Comparison of ENCODE assay signal across 9 mouse cellular contexts in genomic region chr10:77543226-77543625, GRCm38 (mm10). TPM values are rescaled to one million over a fixed set of nuclear protein-coding genes. Genes with fewer than 3 reads are reported as not detected.
DNase-seq lines count a peak whose midpoint lies in the region; ATAC-seq and TF ChIP-seq lines count a peak whose summit lies in the region.
"Had no signal": no experiment of that assay in that cellular context is flagged by ENCODE, and none has a peak within 500 bp of the region (broad histone marks: within the 10 kb centered on the region; RNA-seq: fewer than 3 reads in every experiment).

No protein-coding gene starts in this region.

- no peak overlapping the region for H3K27ac ChIP-seq in cerebellum, adult 2 months (ENCODE audit: insufficient read depth, low read length)
- no peak overlapping the region for H3K27ac ChIP-seq in lung, postnatal 0 days (ENCODE audit: low read length)
- no peak overlapping the region for H3K27ac ChIP-seq in liver, embryonic 13.5 days
- H3K27ac ChIP-seq: heart, embryonic 15.5 days had no signal

- H3K4me2 ChIP-seq in lung, postnatal 0 days (replicated peaks; ENCODE audit: low read depth, low read length) = no peak overlapping the region
- no peak overlapping the region for H3K4me2 ChIP-seq in liver, embryonic 13.5 days
- H3K4me2 ChIP-seq: heart, embryonic 15.5 days had no signal

- TF ChIP-seq POLR2A in cerebellum, adult 2 months (IDR thresholded peaks at IDR 0.05; ENCODE audit: borderline replicate concordance, insufficient read depth, low read length) = no peak
- TF ChIP-seq POLR2A in brain, embryonic 14.5 days (IDR thresholded peaks at IDR 0.05; ENCODE audit: borderline replicate concordance, extremely low read depth, insufficient read depth, insufficient read length, poor library complexity, severe bottlenecking) = no peak

- TF ChIP-seq CTCF in cerebellum, adult 2 months (IDR thresholded peaks at IDR 0.05; ENCODE audit: borderline replicate concordance, insufficient read depth, low read depth, low read length) = peak; percentile 44; the same call in 1 of the 2 replicates
- peak; percentile 66 for TF ChIP-seq CTCF in lung, postnatal 0 days (IDR thresholded peaks at IDR 0.05)
- peak; percentile 54; the same call in 1 of the 2 replicates for TF ChIP-seq CTCF in brain, embryonic 14.5 days (IDR thresholded peaks at IDR 0.05; ENCODE audit: borderline replicate concordance, extremely low read depth, insufficient read depth, insufficient read length)

- no peaks in the 10 kb centered on the region for H3K27me3 ChIP-seq in cerebellum, adult 2 months (ENCODE audit: control insufficient read depth, insufficient read depth, low read length)
- no peaks in the 10 kb centered on the region for H3K27me3 ChIP-seq in lung, postnatal 0 days (replicated peaks; ENCODE audit: insufficient read depth, low read length)
- H3K27me3 ChIP-seq in liver, embryonic 13.5 days = no peaks in the 10 kb centered on the region
- H3K27me3 ChIP-seq: heart, embryonic 15.5 days had no signal

- no peak overlapping the region for H3K4me3 ChIP-seq in cerebellum, adult 2 months (replicated peaks; ENCODE audit: insufficient read depth, low read depth, low read length)
- no peak overlapping the region for H3K4me3 ChIP-seq in lung, postnatal 0 days (ENCODE audit: low read depth, low read length)
- no peak overlapping the region for H3K4me3 ChIP-seq in liver, embryonic 13.5 days (replicated peaks)
- H3K4me3 ChIP-seq: heart, embryonic 15.5 days had no signal

- H3K36me3 ChIP-seq in lung, postnatal 0 days (ENCODE audit: insufficient read depth, low read length) = no peaks in the 10 kb centered on the region
- no peaks in the 10 kb centered on the region for H3K36me3 ChIP-seq in liver, embryonic 13.5 days
- H3K36me3 ChIP-seq: heart, embryonic 15.5 days had no signal

- H3K9me3 ChIP-seq in lung, postnatal 0 days (ENCODE audit: low read length) = no peaks in the 10 kb centered on the region
- no peaks in the 10 kb centered on the region for H3K9me3 ChIP-seq in liver, embryonic 13.5 days (replicated peaks)
- H3K9me3 ChIP-seq: heart, embryonic 15.5 days had no signal

- peaks cover 10% of the 10 kb centered on the region for H3K4me1 ChIP-seq in cerebellum, adult 2 months (ENCODE audit: control insufficient read depth, insufficient read depth, low read length)
- no peaks in the 10 kb centered on the region for H3K4me1 ChIP-seq in lung, postnatal 0 days (ENCODE audit: insufficient read depth, low read depth, low read length)
- H3K4me1 ChIP-seq in liver, embryonic 13.5 days (replicated peaks) = peaks cover 10% of the 10 kb centered on the region; the same call in 1 of the 2 replicates

- DNase-seq in cerebellum, adult 2 months = no peak
- DNase-seq in cerebellum, adult 9-11 months = no peak
- no peak for DNase-seq in lung, postnatal 0 days (ENCODE audit: low spot score)
- DNase-seq in lung, postnatal 4 days = no peak
- DNase-seq in brain, embryonic 14.5 days (ENCODE audit: low read depth) = peak; percentile 27
- peak; percentile 43 for DNase-seq in liver, embryonic 13.5 days
- no peak for DNase-seq in layer of hippocampus, adult 11-12 months (ENCODE audit: low spot score)

- ATAC-seq in lung, postnatal 0 days = no peak
- ATAC-seq in liver, embryonic 13.5 days (ENCODE audit: low read depth) = no peak
- no peak for ATAC-seq in frontal cortex, adult (ENCODE audit: low TSS enrichment)

- TF ChIP-seq EP300 in lung, postnatal 0 days (IDR thresholded peaks at IDR 0.05) = no peak

- H3K9ac ChIP-seq in lung, postnatal 0 days (replicated peaks; ENCODE audit: low read depth) = no peak overlapping the region
- no peak overlapping the region for H3K9ac ChIP-seq in liver, embryonic 13.5 days
- H3K9ac ChIP-seq: heart, embryonic 15.5 days had no signal

- WGBS in cerebellum, adult 2 months = 64% methylated on average over 7 of the region's 7 CpGs
- 43% methylated on average over 7 of the region's 7 CpGs for WGBS in lung, postnatal 0 days
- 37% methylated on average over 7 of the region's 7 CpGs for WGBS in liver, embryonic 13.5 days (ENCODE audit: insufficient replicate concordance)

RNA-seq across cellular contexts. Expression of gene Itgb2, which starts 13.2 kb away (rescaled TPM):
- 2.3 and 2.4 TPM in 2 replicates for polyA plus RNA-seq in cerebellum, adult 2 months (2012; rRNA removed)
- 19.1 and 21.1 TPM in 2 replicates for polyA plus RNA-seq in lung, postnatal 0 days (2015; fragmentation: Nextera tagmentation; extraction: Ambion mirVana)
- 0.62 and 0.94 TPM in 2 replicates for polyA plus RNA-seq in brain, embryonic 14.5 days (2012; rRNA removed)
- polyA plus RNA-seq in liver, embryonic 13.5 days (2015; fragmentation: Nextera tagmentation; extraction: Ambion mirVana) = 10.3 and 10.7 TPM in 2 replicates

RNA-seq across cellular contexts. Expression of gene Fam207a, which starts 27.6 kb away (rescaled TPM):
- 36.5 and 39.0 TPM in 2 replicates for polyA plus RNA-seq in cerebellum, adult 2 months (2012; rRNA removed)
- 26.8 and 27.2 TPM in 2 replicates for polyA plus RNA-seq in lung, postnatal 0 days (2015; fragmentation: Nextera tagmentation; extraction: Ambion mirVana)
- 38.1 and 38.8 TPM in 2 replicates for polyA plus RNA-seq in brain, embryonic 14.5 days (2012; rRNA removed)
- 23.3 and 26.2 TPM in 2 replicates for polyA plus RNA-seq in liver, embryonic 13.5 days (2015; fragmentation: Nextera tagmentation; extraction: Ambion mirVana)

RNA-seq across cellular contexts. Expression of gene Pttg1ip, which starts 38.3 kb away (rescaled TPM):
- 113 and 118 TPM in 2 replicates for polyA plus RNA-seq in cerebellum, adult 2 months (2012; rRNA removed)
- polyA plus RNA-seq in lung, postnatal 0 days (2015; fragmentation: Nextera tagmentation; extraction: Ambion mirVana) = 189 and 207 TPM in 2 replicates
- 70.0 and 74.8 TPM in 2 replicates for polyA plus RNA-seq in brain, embryonic 14.5 days (2012; rRNA removed)
- polyA plus RNA-seq in liver, embryonic 13.5 days (2015; fragmentation: Nextera tagmentation; extraction: Ambion mirVana) = 64.1 and 73.2 TPM in 2 replicates

Comparison
In these comparisons a context has a peak if more than half of its experiments do, and no peak if none do; other contexts are left out.
1. DNase-seq: peak in brain, embryonic 14.5 days (single experiment) and liver, embryonic 13.5 days (single experiment); none in cerebellum, adult 2 months (0 of 2), cerebellum, adult 9-11 months (single experiment), lung, postnatal 0 days (single experiment), lung, postnatal 4 days (0 of 2) and layer of hippocampus, adult 11-12 months (single experiment).
2. Peak in every context shown above with its lines, with median percentiles within 50 percentile points of each other: CTCF ChIP-seq.